Mouse (Mus musculus) midbrain, embryonic 15.5 days (tissue): ENCODE measurements around the gene Clvs2. TPM values are rescaled to one million over a fixed set of nuclear protein-coding genes. Genes with fewer than 3 reads are reported as not detected.

Experiments
- ATAC-seq: fragments of 200-750 bp; cut with Nextera tagmentation; replicated peaks from 2 replicates; pipeline ENCODE4 v1.8.0; 2017; ENCODE audit warnings: moderate TSS enrichment
- H3K27ac ChIP-seq: fragments of 300-500 bp; sonication (generic); 2 replicates; pipeline ENCODE4 v1.5.1; 2015; ENCODE audit warnings: mild to moderate bottlenecking, inconsistent platforms
- H3K27me3 ChIP-seq: fragments of 300-500 bp; sonication (generic); replicated peaks from 2 replicates; pipeline ENCODE4 v1.6.1; 2015; ENCODE audit warnings: inconsistent platforms
- H3K36me3 ChIP-seq: fragments of 300-500 bp; sonication (generic); replicated peaks from 2 replicates; pipeline ENCODE4 v1.6.1; 2015; ENCODE audit warnings: inconsistent platforms
- H3K4me1 ChIP-seq: fragments of 300-500 bp; sonication (generic); 2 replicates; pipeline ENCODE4 v1.6.1; 2015; ENCODE audit warnings: inconsistent platforms
- H3K4me2 ChIP-seq: fragments of 300-500 bp; sonication (generic); 2 replicates; pipeline ENCODE4 v1.6.1; 2015; ENCODE audit warnings: inconsistent platforms, mild to moderate bottlenecking, moderate library complexity
- H3K4me3 ChIP-seq: fragments of 300-500 bp; sonication (generic); 2 replicates; pipeline ENCODE4 v1.5.1; 2015; ENCODE audit warnings: mild to moderate bottlenecking, inconsistent platforms
- H3K9ac ChIP-seq: fragments of 300-500 bp; sonication (generic); 2 replicates; pipeline ENCODE4 v1.6.1; 2015; ENCODE audit warnings: mild to moderate bottlenecking, inconsistent platforms
- H3K9me3 ChIP-seq: fragments of 300-500 bp; sonication (generic); 2 replicates; pipeline ENCODE4 v1.6.1; 2016; ENCODE audit warnings: inconsistent platforms
- WGBS: fragments of 180-500 bp; shearing (Covaris S2); methylation state at CpG from one replicate; pipeline ENCODE4 v1.1.7; 2015; ENCODE audit warnings: mixed read lengths; 5-methylcytosine and 5-hydroxymethylcytosine counted together
- polyA plus RNA-seq: library from polyadenylated mRNA; unstranded; fragments of >200 nt; fragmentation: Nextera tagmentation; extraction: Ambion mirVana; gene quantifications from 2 replicates; pipeline ENCODE4 v1.2.1, GENCODE M21; 2015

The Clvs2 gene
- 21.2 and 23.4 TPM in 2 replicates for polyA plus RNA-seq

DNA sequence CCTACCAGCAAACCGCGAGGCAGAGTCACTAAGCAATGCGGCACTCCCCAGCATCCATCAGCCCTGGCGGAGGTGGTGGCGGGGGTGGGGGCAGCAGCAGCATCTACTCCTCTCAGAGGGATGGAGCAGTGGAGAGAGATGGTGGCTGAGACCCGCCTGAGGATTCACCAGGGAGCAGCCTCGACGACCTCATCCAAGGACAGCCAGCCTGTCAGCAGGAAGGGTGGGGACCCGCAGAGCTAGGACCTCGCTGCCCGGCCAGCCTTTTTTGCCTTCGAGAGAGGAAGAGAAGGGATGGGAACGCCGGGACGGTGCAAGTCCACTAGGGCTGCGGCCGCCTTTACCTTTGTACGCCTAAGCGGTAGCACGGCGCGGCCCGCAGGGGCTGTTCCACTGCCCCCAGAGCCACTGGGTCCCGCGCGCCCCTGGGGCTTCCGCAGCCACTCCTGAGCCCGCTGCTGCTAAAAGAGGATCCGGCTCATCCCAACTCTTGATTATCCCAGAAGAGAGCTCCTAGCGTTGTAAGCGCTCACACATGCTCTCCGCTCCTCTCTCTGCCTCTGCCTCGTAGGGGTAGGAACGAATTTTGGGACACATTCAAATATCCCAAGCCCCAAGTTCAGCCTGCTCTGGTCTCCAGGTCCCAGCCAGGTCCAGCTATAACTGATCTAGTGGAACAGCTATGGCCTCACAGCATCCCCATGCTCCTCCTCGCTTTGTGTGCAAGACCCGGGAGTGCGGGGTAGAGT is at the start of gene Clvs2:
Gene Clvs2 (minus strand): TSS at position 639 of the 749 bp plus-strand sequence.
- no peaks in the 10 kb centered on the region for H3K36me3 ChIP-seq

DNA sequence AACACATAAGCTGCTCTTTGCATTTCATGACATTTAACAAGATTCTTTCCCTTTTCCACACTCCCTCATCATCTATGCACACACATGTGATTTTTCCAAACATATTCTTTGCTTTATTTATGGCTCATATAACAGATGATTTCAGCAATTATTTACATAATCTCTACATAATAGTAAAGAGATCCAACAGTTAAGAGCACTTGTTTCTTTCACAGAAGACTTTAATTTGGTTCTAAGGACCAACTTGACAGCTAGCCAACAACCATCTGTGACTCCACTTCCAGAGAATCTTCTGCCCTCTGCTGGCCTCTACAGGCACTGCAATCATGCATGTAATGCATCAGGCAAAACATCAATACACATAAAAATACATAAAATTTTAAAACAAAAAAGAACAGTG is 28.6 kb upstream of the Clvs2 start:
- Histone ChIP-seq H3K36me3 (no peaks in the 10 kb centered on the region), H3K4me1 (no peaks in the 10 kb centered on the region), H3K4me2 (no peak overlapping the region), H3K27ac (no peak overlapping the region), H3K9ac (no peak overlapping the region), H3K27me3 (no peaks in the 10 kb centered on the region), H3K4me3 (no peak overlapping the region), H3K9me3 (no peaks in the 10 kb centered on the region)
- ATAC-seq: no peak

More for the DNA sequence above, at the start of gene Clvs2:
- Histone ChIP-seq H3K4me3 (peak within 1 kb of the TSS; percentile 83), H3K27ac (peak within 1 kb of the TSS; percentile 94), H3K4me1 (peaks cover 23% of the 10 kb centered on the region), H3K4me2 (peak within 1 kb of the TSS; percentile 80), H3K9ac (peak within 1 kb of the TSS; percentile 87), H3K27me3 (no peaks in the 10 kb centered on the region), H3K9me3 (no peaks in the 10 kb centered on the region)
- WGBS: under 1% methylated on average over 37 of the region's 37 CpGs
- ATAC-seq: peak; percentile 96

DNA sequence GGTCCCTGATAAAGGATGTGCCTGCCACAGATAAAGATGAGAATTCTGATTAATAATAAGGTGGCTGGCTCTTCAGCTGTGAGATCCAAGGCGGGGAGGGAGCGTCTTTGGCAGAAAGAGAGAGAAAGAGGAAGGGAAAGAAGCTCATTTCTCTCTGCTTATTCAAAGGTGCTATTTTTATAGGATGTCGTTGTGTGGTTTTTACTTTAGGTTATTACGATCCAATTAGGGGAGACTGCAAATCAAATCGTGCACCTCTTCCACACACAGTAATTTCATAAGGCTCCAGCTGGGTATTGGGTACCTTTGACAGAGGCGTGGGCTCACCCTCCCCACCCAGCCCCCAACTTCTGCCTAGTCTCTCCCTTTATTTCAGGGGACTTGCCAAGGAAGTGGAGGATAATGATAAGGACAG is 985 bp downstream of the Clvs2 start:
- Histone ChIP-seq H3K4me2 (peak overlapping the region; percentile 80), H3K27ac (peak overlapping the region; percentile 94), H3K36me3 (no peaks in the 10 kb centered on the region), H3K4me1 (peaks cover 23% of the 10 kb centered on the region), H3K27me3 (no peaks in the 10 kb centered on the region), H3K4me3 (peak overlapping the region; percentile 83), H3K9me3 (no peaks in the 10 kb centered on the region), H3K9ac (peak overlapping the region; percentile 87)
- 9% methylated on average over 6 of the region's 6 CpGs for WGBS
- peak; percentile 80 for ATAC-seq

DNA sequence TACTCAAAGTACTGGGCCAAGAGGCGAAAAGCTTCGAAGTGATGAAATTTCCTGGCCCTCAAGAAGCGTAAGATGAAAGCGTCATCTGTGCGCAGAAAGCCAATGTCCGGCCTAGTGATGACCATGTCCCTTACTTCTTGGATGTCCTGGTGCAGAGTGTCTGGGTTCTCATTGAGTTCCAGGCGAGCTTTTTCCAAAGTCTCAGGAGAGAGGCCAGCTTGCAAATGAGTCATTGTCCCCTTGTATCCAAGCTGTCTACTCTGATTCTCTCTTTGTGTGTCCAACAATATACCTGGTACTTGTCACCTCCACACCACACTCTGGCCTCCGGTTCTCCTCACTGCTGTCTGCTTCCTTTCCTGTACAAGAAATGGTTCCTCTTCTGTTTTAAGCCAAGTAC is 1.9 kb downstream of the Clvs2 start:
- WGBS: 82% methylated on average over 8 of the region's 8 CpGs
- H3K9me3 ChIP-seq: no peaks in the 10 kb centered on the region
- H3K4me2 ChIP-seq: peak overlapping the region; percentile 51
- no peak overlapping the region for H3K27ac ChIP-seq
- H3K9ac ChIP-seq: no peak overlapping the region
- peak overlapping the region; percentile 29 for H3K4me3 ChIP-seq
- ATAC-seq: no peak
- H3K4me1 ChIP-seq: peaks cover 23% of the 10 kb centered on the region
- H3K36me3 ChIP-seq: no peaks in the 10 kb centered on the region
- H3K27me3 ChIP-seq: no peaks in the 10 kb centered on the region

DNA sequence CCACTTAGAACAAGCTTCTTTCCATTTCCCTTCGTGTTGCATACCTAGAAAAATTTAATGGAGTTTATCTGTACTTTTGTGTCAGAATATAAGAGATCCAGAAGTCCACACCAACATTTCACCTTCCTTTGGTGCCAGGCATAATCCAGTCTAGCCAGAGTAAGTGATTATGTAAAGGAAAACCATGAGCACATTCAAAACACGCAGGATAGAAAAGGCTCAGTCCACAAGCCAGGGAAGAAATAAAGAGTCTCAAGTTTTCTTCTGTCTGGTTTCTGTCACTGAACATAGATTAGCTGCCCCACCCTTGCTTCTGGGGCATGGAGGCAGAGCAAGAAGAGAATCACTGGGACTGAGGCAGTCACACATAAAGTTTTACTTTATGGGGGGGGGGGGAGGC is 8.4 kb downstream of the Clvs2 start:
- Histone ChIP-seq H3K9ac (no peak overlapping the region), H3K9me3 (no peaks in the 10 kb centered on the region), H3K27me3 (no peaks in the 10 kb centered on the region), H3K36me3 (no peaks in the 10 kb centered on the region), H3K4me3 (no peak overlapping the region), H3K27ac (no peak overlapping the region), H3K4me1 (peaks cover 5% of the 10 kb centered on the region; the same call in 1 of the 2 replicates), H3K4me2 (no peak overlapping the region)
- 81% methylated on average over 2 of the region's 2 CpGs for WGBS
- ATAC-seq: no peak

DNA sequence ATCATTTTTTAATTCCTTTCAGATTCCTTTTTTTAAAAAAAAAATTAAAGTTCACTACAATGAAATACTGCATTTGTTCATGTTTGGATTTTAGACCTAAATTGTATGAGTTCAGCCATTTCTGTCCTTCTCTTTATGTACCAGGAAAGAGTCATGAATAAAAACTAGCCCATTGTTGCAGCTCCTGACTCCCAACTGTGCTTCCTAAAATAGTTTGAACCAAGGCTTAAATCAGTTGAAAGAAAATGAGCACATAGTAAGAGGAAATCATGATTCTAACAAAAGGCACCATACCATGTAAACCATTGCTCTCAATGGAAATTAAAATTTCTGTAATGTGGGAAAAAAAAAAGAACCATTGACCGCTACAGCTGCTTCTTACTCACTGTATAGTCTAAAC is 11.4 kb downstream of the Clvs2 start:
- no peak for ATAC-seq
- Histone ChIP-seq H3K4me3 (no peak overlapping the region), H3K27ac (no peak overlapping the region), H3K4me2 (no peak overlapping the region), H3K4me1 (no peaks in the 10 kb centered on the region), H3K9ac (no peak overlapping the region), H3K36me3 (no peaks in the 10 kb centered on the region), H3K27me3 (no peaks in the 10 kb centered on the region), H3K9me3 (no peaks in the 10 kb centered on the region)
- WGBS: 72% methylated on average over 1 of the region's 1 CpGs

DNA sequence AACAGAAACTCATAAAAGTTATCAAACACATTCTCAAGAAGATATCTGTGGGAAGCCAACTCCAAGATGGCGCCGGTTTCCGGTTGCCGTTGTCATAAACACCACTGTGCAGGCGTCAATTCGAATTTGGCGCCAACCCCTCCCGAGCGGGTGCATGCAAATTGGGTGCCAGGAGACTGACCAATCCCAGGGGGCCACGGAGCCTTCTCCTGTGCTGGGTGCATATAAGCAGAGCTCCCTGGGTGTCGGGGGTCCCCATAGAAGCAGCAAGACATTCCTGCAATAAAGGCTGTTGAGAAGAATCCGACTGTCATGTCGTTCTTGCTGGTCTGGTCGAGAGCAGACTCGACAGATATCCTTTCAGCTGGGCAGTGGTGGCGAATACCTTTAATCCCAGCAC is 31.8 kb downstream of the Clvs2 start:
- WGBS: 90% methylated on average over 16 of the region's 16 CpGs
- ATAC-seq: no peak

DNA sequence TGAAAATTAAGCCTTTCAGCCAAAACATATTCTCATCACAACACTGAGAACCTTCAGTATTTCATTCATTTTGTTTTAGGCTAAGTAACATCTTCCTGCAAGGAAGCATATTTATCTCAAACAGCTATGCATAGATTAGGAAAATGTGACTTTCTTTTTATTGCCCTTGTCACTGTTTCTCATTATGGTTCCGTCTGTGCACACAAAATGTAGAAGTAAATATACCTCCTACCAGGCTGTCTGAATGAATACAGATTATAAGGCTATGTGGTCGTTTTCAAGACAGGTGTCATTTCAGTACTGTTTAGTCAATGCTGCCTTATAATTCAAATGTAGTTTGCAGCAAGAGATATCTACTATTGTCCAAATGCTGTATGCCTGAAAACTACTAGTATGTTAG is 35.8 kb downstream of the Clvs2 start:
- Histone ChIP-seq H3K4me2 (no peak overlapping the region), H3K4me3 (no peak overlapping the region), H3K27me3 (no peaks in the 10 kb centered on the region), H3K9ac (no peak overlapping the region), H3K9me3 (no peaks in the 10 kb centered on the region), H3K36me3 (no peaks in the 10 kb centered on the region), H3K27ac (no peak overlapping the region), H3K4me1 (no peaks in the 10 kb centered on the region)
- 67% methylated on average over 2 of the region's 2 CpGs for WGBS
- ATAC-seq: no peak

More for the DNA sequence above, 31.8 kb downstream of the Clvs2 start:
- Histone ChIP-seq H3K27ac (no peak overlapping the region), H3K4me2 (no peak overlapping the region), H3K36me3 (no peaks in the 10 kb centered on the region), H3K4me3 (no peak overlapping the region), H3K9me3 (no peaks in the 10 kb centered on the region), H3K27me3 (no peaks in the 10 kb centered on the region), H3K4me1 (no peaks in the 10 kb centered on the region), H3K9ac (no peak overlapping the region)

DNA sequence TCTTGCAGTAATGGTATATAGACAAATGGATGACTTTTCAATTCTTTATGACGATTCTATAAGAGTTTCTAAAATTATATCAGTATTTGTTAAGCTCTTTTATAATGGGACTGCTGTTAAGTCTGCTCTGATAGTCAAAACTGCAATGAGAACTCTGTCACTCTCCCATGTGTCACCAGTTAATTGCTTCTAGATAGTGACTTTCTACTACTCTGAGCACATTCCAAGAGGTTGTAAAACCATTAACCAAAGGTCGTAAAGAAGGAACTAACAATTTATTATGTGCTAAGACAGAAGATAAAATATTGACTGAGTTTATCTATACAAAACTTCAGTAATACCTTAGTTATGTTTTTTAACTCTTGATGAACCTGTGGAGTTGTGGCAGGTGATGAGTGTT is 37.5 kb downstream of the Clvs2 start:
- Histone ChIP-seq H3K9ac (no peak overlapping the region), H3K4me2 (no peak overlapping the region), H3K27ac (no peak overlapping the region), H3K4me3 (no peak overlapping the region), H3K27me3 (no peaks in the 10 kb centered on the region), H3K4me1 (no peaks in the 10 kb centered on the region), H3K9me3 (no peaks in the 10 kb centered on the region), H3K36me3 (no peaks in the 10 kb centered on the region)
- ATAC-seq: no peak
- 83% methylated on average over 2 of the region's 2 CpGs for WGBS

DNA sequence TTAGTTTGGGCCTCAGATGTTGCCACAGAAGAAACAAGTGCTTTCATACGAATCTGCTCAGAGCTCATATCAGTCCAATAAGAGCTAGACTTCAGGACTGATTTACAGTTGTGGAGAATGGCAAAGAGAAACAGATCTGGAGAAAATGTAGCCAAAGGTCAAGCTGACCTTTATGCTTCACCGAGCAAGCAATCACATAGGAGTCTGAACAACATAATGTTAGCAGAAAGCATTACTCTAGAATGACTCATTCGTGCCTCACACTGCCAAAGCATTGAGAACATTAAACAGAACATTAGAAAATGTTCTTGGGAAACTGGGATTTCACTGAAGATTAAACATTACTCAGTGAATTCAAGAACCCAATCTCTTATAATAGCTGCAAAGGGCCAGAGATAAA is 66.5 kb downstream of the Clvs2 start:
- Histone ChIP-seq H3K4me2 (no peak overlapping the region), H3K4me1 (no peaks in the 10 kb centered on the region), H3K4me3 (no peak overlapping the region), H3K9ac (no peak overlapping the region), H3K27me3 (no peaks in the 10 kb centered on the region), H3K36me3 (no peaks in the 10 kb centered on the region), H3K9me3 (no peaks in the 10 kb centered on the region), H3K27ac (no peak overlapping the region)
- WGBS: 75% methylated on average over 3 of the region's 3 CpGs
- no peak for ATAC-seq

DNA sequence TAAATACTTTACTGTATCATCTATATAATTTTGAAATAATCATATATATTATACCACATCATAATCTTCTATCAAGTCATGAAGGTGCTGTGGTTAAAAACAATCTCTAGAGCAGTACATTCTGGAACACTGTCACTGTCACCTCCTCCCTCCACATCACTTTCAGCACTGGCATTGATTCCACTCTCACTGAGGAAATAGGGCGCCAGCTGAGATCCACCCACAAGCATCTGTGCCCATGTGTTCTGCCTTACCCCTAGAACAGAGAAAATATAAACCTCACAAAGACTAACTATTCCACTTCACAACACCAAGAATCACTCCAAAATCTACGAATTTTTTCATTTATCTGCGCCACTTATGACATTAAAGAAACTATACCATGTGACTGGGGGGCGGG is 84.2 kb downstream of the Clvs2 start:
- no peaks in the 10 kb centered on the region for H3K9me3 ChIP-seq
- 79% methylated on average over 4 of the region's 4 CpGs for WGBS

More for the DNA sequence above, 84.2 kb downstream of the Clvs2 start:
- Histone ChIP-seq H3K36me3 (no peaks in the 10 kb centered on the region), H3K27me3 (no peaks in the 10 kb centered on the region), H3K27ac (no peak overlapping the region), H3K4me3 (no peak overlapping the region), H3K9ac (no peak overlapping the region), H3K4me2 (no peak overlapping the region), H3K4me1 (no peaks in the 10 kb centered on the region)
- no peak for ATAC-seq
